Mouse (Mus musculus) midbrain, embryonic 16.5 days (tissue): ENCODE results near the gene Lpin2. TPM values are rescaled to one million over a fixed set of nuclear protein-coding genes. Genes with fewer than 3 reads are reported as not detected.

Source experiments
- ATAC-seq: fragments of 200-750 bp; cut with Nextera tagmentation; 2 replicates; pipeline ENCODE4 v1.8.0; 2017; ENCODE audit warnings: moderate TSS enrichment
- H3K27ac ChIP-seq: fragments of 300-500 bp; sonication (generic); 2 replicates; pipeline ENCODE4 v1.5.1; 2014; ENCODE audit warnings: mild to moderate bottlenecking, low read length, mixed read lengths
- H3K27me3 ChIP-seq: fragments of 300-500 bp; sonication (generic); 2 replicates; pipeline ENCODE4 v1.6.1; 2014; ENCODE audit warnings: low read depth, low read length, mixed read lengths; ENCODE audit not compliant: control insufficient read depth, insufficient read depth
- H3K36me3 ChIP-seq: fragments of 300-500 bp; sonication (generic); 2 replicates; pipeline ENCODE4 v1.6.1; 2014; ENCODE audit warnings: mild to moderate bottlenecking, low read length, moderate library complexity, mixed read lengths; ENCODE audit not compliant: control insufficient read depth, insufficient read depth
- H3K4me1 ChIP-seq: fragments of 300-500 bp; sonication (generic); 2 replicates; pipeline ENCODE4 v1.6.1; 2014; ENCODE audit warnings: mild to moderate bottlenecking, low read length, mixed read lengths; ENCODE audit not compliant: control insufficient read depth, insufficient read depth
- H3K4me2 ChIP-seq: fragments of 300-500 bp; sonication (generic); 2 replicates; pipeline ENCODE4 v1.6.1; 2014; ENCODE audit warnings: mild to moderate bottlenecking, low read length, mixed read lengths
- H3K4me3 ChIP-seq: fragments of 300-500 bp; sonication (generic); 2 replicates; pipeline ENCODE4 v1.5.1; 2014; ENCODE audit warnings: low read depth, mild to moderate bottlenecking, low read length, moderate library complexity, mixed read lengths
- H3K9ac ChIP-seq: fragments of 300-500 bp; sonication (generic); 2 replicates; pipeline ENCODE4 v1.6.1; 2014; ENCODE audit warnings: low read depth, low read length, mixed read lengths
- H3K9me3 ChIP-seq: fragments of 300-500 bp; sonication (generic); replicated peaks from 2 replicates; pipeline ENCODE4 v1.6.1; 2014; ENCODE audit warnings: mild to moderate bottlenecking, low read length, mixed read lengths; ENCODE audit not compliant: control insufficient read depth, poor library complexity, severe bottlenecking
- WGBS: fragments of 180-500 bp; shearing (Covaris S2); extraction: QIAGEN DNeasy Blood & Tissue Kit; methylation state at CpG from one replicate; pipeline ENCODE4 v1.1.7; 2014; 5-methylcytosine and 5-hydroxymethylcytosine counted together
- polyA plus RNA-seq: library from polyadenylated mRNA; unstranded; fragments of >200 nt; fragmentation: Nextera tagmentation; extraction: Ambion mirVana; gene quantifications from 2 replicates; pipeline ENCODE4 v1.2.1, GENCODE M21; 2015

Lpin2 gene
- polyA plus RNA-seq, 1 experiment from 2014 or later: 45.0 TPM

DNA sequence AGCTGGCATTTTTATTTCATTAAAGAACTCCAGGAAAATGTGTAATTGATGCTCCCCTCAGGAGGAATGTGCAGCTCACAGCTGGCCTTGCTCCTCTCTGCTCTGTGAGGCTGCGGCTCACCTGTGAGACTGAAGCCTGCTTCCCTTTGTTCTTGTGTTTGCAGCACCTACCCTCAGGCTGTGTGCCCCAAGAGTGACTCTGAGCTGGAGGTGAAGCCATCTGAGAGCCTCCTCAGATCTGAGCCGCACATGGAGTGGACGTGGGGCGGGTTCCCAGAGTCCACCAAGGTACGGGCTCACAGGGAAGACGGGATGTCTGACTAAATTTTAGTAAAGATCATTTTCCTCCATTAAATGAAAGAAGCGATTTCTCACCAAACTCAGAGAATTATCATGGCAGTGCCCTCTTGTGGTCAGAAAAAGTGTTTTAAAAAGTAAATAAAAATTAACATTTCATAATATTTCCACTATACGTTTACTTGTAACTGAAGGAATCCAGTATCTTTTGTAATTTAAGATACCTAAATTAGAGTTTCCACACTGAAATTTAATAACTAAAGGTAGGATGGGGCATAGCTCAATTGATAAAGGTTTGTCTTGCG lies 47.8 kb downstream of the Lpin2 start:
- Histone ChIP-seq H3K4me2 (no peak overlapping the region), H3K9me3 (no peaks in the 10 kb centered on the region), H3K36me3 (peaks cover 5% of the 10 kb centered on the region), H3K27ac (no peak overlapping the region), H3K27me3 (no peaks in the 10 kb centered on the region), H3K9ac (no peak overlapping the region), H3K4me3 (no peak overlapping the region), H3K4me1 (no peaks in the 10 kb centered on the region)
- ATAC-seq: peak; percentile 73
- 70% methylated on average over 9 of the region's 9 CpGs for WGBS

DNA sequence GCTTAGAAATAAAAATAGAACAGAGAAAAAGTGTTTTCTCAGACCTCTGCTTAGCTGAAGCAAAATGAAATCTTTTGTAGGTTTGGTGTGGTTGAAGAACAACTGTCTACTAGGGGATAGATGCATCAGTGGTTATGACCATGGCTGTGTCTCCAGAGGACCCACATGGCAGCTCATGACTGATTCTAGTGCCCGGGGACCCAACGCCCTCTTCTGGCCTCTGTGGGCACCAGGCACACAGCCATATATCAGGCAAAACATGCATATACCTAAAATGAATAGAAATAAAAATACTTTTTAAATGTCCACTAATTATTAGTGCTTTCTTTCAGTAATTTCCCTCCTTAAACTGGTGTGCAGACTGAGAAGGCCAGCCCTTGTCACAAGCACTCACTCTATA lies 49.6 kb downstream of the Lpin2 start:
- Histone ChIP-seq H3K4me3 (no peak overlapping the region), H3K4me1 (no peaks in the 10 kb centered on the region), H3K9ac (no peak overlapping the region), H3K9me3 (no peaks in the 10 kb centered on the region), H3K27ac (no peak overlapping the region), H3K36me3 (peaks cover 9% of the 10 kb centered on the region), H3K4me2 (no peak overlapping the region), H3K27me3 (no peaks in the 10 kb centered on the region)
- ATAC-seq: no peak
- WGBS: 98% methylated on average over 2 of the region's 2 CpGs

DNA sequence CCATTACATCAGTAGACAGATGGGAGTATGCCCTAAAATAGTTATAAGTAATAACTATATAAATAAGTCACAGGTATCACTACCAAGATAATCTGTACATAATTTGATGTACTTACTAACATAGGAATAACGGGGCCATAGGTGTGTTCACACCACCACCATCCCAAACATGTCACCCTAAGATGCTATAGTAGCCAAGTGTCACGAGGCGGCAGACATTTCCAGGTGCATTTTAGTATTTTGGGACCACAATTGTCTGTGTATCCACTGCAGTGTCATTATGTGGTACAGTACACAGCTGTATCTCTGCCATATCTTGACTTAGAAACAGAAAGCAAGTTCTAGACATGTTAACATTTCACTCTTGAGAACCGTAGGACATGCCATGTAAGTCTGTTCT lies 50.9 kb downstream of the Lpin2 start:
- Histone ChIP-seq H3K27me3 (no peaks in the 10 kb centered on the region), H3K4me1 (no peaks in the 10 kb centered on the region), H3K9me3 (no peaks in the 10 kb centered on the region), H3K4me3 (no peak overlapping the region), H3K4me2 (no peak overlapping the region), H3K27ac (no peak overlapping the region), H3K36me3 (peaks cover 12% of the 10 kb centered on the region), H3K9ac (no peak overlapping the region)
- no peak for ATAC-seq
- 93% methylated on average over 4 of the region's 4 CpGs for WGBS

DNA sequence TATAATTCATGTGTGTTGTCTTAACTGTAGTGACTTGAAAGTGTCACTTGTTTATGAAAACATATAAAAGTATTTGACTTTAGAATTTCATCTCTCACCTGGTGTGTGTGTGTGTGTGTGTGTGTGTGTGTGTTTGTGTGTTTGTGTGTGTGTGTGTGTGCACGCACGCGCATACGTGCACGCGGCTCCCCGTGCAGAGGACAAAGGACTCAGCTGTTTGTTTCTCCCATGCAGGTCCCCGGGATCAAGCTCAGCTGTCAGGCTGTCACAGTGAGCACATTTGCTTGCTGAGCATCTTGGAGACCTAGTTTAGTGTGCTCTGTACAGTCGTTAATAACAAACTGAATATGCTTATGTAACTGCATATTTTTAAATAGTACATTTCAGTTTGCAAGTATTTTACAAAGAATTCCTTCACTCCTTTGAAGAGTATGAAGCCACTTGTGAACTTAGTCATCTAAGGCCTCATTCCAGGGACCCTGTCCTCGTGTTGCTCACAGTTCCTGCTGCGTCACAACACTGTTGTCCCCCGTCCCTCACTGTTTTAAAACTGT lies 51.8 kb downstream of the Lpin2 start:
- Histone ChIP-seq H3K9ac (no peak overlapping the region), H3K9me3 (no peaks in the 10 kb centered on the region), H3K36me3 (peaks cover 12% of the 10 kb centered on the region), H3K4me3 (no peak overlapping the region), H3K27me3 (no peaks in the 10 kb centered on the region), H3K4me2 (no peak overlapping the region), H3K4me1 (no peaks in the 10 kb centered on the region), H3K27ac (no peak overlapping the region)
- 87% methylated on average over 12 of the region's 12 CpGs for WGBS
- no peak for ATAC-seq

DNA sequence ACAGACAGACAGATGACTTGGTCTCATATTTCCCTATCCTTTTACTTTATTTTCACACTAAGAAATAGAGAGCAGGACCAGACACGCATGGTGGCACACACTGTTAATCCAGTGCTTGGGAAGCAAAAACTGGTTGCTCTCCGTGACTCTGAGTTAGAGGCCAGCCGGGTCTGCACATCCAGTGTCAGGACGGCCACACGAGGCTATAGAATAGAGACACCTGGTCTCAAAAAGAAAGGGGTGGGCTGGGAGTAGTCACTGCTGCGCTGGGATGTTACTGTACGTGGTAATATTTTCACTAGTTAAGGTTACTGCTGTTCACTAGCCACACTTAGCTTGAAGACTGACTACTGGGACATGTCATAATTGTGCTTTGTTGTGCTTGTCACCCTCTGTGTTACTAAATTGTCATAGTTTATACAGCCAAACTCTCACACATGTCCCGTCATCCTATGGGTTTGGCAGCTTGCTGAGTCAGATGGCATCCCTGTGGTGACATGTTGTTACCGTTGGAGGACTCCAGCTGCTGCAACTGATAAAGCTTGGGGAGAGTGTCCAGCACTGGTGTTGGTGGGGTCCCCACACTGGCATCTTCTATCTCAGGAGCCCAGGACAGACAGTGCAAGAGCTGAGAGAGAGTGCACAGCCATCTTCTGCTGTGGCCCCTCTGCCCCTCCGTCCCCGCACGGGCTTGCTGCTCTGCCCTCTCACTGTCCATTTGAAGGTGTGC lies 53.0 kb downstream of the Lpin2 start:
- Histone ChIP-seq H3K36me3 (peaks cover 16% of the 10 kb centered on the region), H3K4me3 (no peak overlapping the region), H3K9ac (no peak overlapping the region), H3K27ac (no peak overlapping the region), H3K27me3 (no peaks in the 10 kb centered on the region), H3K9me3 (no peaks in the 10 kb centered on the region), H3K4me2 (no peak overlapping the region), H3K4me1 (no peaks in the 10 kb centered on the region)
- 84% methylated on average over 12 of the region's 12 CpGs for WGBS
- ATAC-seq: no peak

DNA sequence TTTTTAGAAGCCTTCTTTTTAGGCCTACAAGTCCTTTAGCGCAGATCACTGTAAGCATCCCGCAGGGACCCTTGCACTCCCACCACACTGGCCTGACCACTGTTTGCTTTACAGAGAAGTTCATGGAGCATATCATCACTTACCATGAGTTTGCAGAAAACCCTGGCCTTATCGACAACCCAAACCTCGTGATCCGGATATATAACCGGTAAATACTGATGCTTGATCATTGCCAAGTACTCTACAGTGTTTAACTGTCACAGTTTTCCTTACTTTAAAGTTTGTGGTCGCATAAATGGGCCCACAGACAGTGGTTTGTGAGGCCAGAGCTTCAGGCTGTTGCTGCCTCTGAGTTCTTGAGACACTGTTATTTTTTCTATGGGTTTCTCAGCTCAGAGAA lies 56.1 kb downstream of the Lpin2 start:
- Histone ChIP-seq H3K4me3 (no peak overlapping the region), H3K27me3 (no peaks in the 10 kb centered on the region), H3K4me1 (no peaks in the 10 kb centered on the region), H3K9ac (no peak overlapping the region), H3K36me3 (peaks cover 27% of the 10 kb centered on the region), H3K27ac (no peak overlapping the region), H3K9me3 (no peaks in the 10 kb centered on the region), H3K4me2 (no peak overlapping the region)
- ATAC-seq: no peak
- 95% methylated on average over 7 of the region's 7 CpGs for WGBS

DNA sequence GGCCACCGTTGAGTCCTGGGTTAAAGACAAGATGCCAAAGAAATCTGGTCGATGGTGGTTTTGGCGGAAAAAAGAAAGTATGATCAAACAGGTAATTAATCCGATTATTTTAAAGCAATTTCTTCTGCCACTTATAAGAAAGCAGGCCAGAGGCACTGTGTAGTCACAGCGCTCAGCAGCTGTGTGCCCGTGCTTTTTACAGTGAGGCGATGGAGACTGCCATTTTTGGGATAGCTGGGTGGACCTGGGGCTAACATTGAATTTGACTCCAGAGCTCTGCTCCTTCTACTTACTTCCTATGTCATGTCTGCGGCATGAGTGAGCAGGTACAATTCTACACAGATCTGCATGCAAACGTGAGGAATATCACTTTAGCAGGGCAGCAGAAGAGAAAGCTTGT lies 58.5 kb downstream of the Lpin2 start:
- H3K36me3 ChIP-seq: peaks cover 38% of the 10 kb centered on the region
- 96% methylated on average over 9 of the region's 9 CpGs for WGBS
- H3K27me3 ChIP-seq: no peaks in the 10 kb centered on the region
- no peaks in the 10 kb centered on the region for H3K4me1 ChIP-seq
- H3K9ac ChIP-seq: no peak overlapping the region
- no peak overlapping the region for H3K4me2 ChIP-seq
- no peak for ATAC-seq
- no peaks in the 10 kb centered on the region for H3K9me3 ChIP-seq
- no peak overlapping the region for H3K4me3 ChIP-seq
- no peak overlapping the region for H3K27ac ChIP-seq

DNA sequence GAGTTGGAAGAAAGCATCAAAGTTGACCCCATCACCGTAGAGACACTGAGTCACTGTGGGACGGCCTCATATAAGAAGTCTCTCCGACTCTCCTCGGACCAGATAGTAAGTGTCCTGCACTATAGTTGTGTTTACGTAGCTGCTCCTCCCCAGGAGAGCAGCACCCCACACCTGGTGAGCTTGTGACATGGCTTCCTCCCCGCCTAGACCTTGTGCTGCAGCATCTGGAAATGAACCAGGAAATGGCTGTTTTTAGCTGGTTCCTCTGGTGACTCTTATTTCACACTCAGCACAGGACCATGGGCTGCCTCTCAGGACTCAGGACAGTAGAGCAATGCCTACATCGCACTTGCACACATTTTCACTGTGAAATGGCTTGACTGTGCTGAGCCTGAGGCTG lies 60.3 kb downstream of the Lpin2 start:
- no peak for ATAC-seq
- H3K27ac ChIP-seq: no peak overlapping the region
- no peaks in the 10 kb centered on the region for H3K4me1 ChIP-seq
- H3K27me3 ChIP-seq: no peaks in the 10 kb centered on the region
- 92% methylated on average over 7 of the region's 7 CpGs for WGBS
- no peak overlapping the region for H3K9ac ChIP-seq
- no peaks in the 10 kb centered on the region for H3K9me3 ChIP-seq
- peaks cover 50% of the 10 kb centered on the region for H3K36me3 ChIP-seq
- H3K4me3 ChIP-seq: no peak overlapping the region
- no peak overlapping the region for H3K4me2 ChIP-seq

DNA sequence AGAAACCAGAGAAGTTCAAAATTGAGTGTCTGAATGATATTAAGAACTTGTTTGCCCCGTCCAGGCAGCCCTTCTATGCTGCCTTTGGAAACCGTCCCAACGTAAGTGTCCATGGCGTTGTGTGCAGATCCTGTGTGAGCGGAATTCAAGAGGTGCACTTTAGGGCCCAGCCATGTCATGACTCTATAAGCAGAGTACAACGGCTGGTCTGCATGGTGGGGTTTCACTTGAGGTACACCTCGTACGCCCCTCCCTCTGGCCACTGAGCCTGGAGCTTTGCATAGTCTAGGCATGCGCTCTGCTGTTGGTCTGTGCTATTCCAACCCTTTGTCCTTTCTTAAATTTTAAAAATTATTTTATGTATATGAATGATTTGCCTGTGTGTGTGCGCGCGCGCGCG lies 62.8 kb downstream of the Lpin2 start:
- ATAC-seq: no peak
- Histone ChIP-seq H3K9me3 (no peaks in the 10 kb centered on the region), H3K27me3 (no peaks in the 10 kb centered on the region), H3K9ac (no peak overlapping the region), H3K36me3 (peaks cover 55% of the 10 kb centered on the region), H3K4me1 (no peaks in the 10 kb centered on the region), H3K4me2 (no peak overlapping the region), H3K4me3 (no peak overlapping the region), H3K27ac (no peak overlapping the region)
- 96% methylated on average over 15 of the region's 15 CpGs for WGBS
